Comparison of ENCODE assay signal across 9 mouse cellular contexts in genomic region chr16:91352749-91353148, GRCm38 (mm10). TPM values are rescaled to one million over a fixed set of nuclear protein-coding genes. Genes with fewer than 3 reads are reported as not detected.
DNase-seq lines count a peak whose midpoint lies in the region; ATAC-seq and TF ChIP-seq lines count a peak whose summit lies in the region.
"Had no signal": no experiment of that assay in that cellular context is flagged by ENCODE, and none has a peak within 500 bp of the region (broad histone marks: within the 10 kb centered on the region; RNA-seq: fewer than 3 reads in every experiment).

No protein-coding gene starts in this region.

- no peak for TF ChIP-seq EP300 in heart, postnatal 0 days (IDR thresholded peaks at IDR 0.05; ENCODE audit: low read depth)

- WGBS in heart, postnatal 0 days: 41% methylated on average over 7 of the region's 7 CpGs
- 49% methylated on average over 7 of the region's 7 CpGs for WGBS in spleen, adult 2 months

- no peaks in the 10 kb centered on the region for H3K36me3 ChIP-seq in heart, postnatal 0 days (replicated peaks; ENCODE audit: control insufficient read depth, insufficient read depth, low read length)
- H3K36me3 ChIP-seq in spleen, adult 2 months (ENCODE audit: control insufficient read depth, insufficient read depth, low read length): no peaks in the 10 kb centered on the region
- H3K36me3 ChIP-seq: midbrain, embryonic 12.5 days had no signal

- H3K4me3 ChIP-seq in heart, postnatal 0 days (ENCODE audit: low read depth, low read length): no peak overlapping the region
- H3K4me3 ChIP-seq in spleen, adult 2 months (ENCODE audit: extremely low read depth, insufficient read depth, insufficient read length): no peak overlapping the region
- no peak overlapping the region for H3K4me3 ChIP-seq in left cerebral cortex, adult 2 months
- H3K4me3 ChIP-seq: midbrain, embryonic 12.5 days had no signal

- H3K9ac ChIP-seq in heart, postnatal 0 days (replicated peaks; ENCODE audit: low read depth, low read length): no peak overlapping the region
- H3K9ac ChIP-seq: midbrain, embryonic 12.5 days had no signal

- no peaks in the 10 kb centered on the region for H3K9me3 ChIP-seq in heart, postnatal 0 days (replicated peaks; ENCODE audit: control insufficient read depth, low read length)
- H3K9me3 ChIP-seq: midbrain, embryonic 12.5 days had no signal

- intact Hi-C loops in left cerebral cortex, adult 2 months (cut with DNase I): loop anchor here (1.0 to 2.0 kb wide), 2 partner anchors 192 to 271 kb away; no protein-coding TSS in a partner anchor

- no peak overlapping the region for H3K4me2 ChIP-seq in heart, postnatal 0 days (ENCODE audit: low read depth, low read length)
- H3K4me2 ChIP-seq: midbrain, embryonic 12.5 days had no signal

- H3K27me3 ChIP-seq in heart, postnatal 0 days (ENCODE audit: control insufficient read depth, insufficient read depth, low read length): no peaks in the 10 kb centered on the region
- H3K27me3 ChIP-seq in spleen, adult 2 months (ENCODE audit: control insufficient read depth, insufficient read depth, low read length): no peaks in the 10 kb centered on the region

- peak; percentile 30; the same call in 1 of the 2 replicates for ATAC-seq in heart, postnatal 0 days (ENCODE audit: insufficient read depth, low read depth)
- ATAC-seq in erythroid progenitor cell, adult 5-6 weeks (replicated peaks; ENCODE audit: low FRiP score, poor library complexity, severe bottlenecking): peak; percentile 89

- no peaks in the 10 kb centered on the region for H3K4me1 ChIP-seq in heart, postnatal 0 days (ENCODE audit: control insufficient read depth, insufficient read depth)
- H3K4me1 ChIP-seq in spleen, adult 2 months (ENCODE audit: control insufficient read depth, insufficient read depth, insufficient read length): peaks cover 15% of the 10 kb centered on the region; the same call in 1 of the 2 replicates

- no peak for TF ChIP-seq POLR2A in spleen, adult 2 months (IDR thresholded peaks at IDR 0.05; ENCODE audit: low read depth, low read length)

- H3K27ac ChIP-seq in heart, postnatal 0 days (ENCODE audit: low read depth): no peak overlapping the region
- H3K27ac ChIP-seq in spleen, adult 2 months (ENCODE audit: insufficient read depth, low read length): peak overlapping the region; percentile 26; the same call in 1 of the 2 replicates
- no peak overlapping the region for H3K27ac ChIP-seq in left cerebral cortex, adult 2 months
- H3K27ac ChIP-seq: midbrain, embryonic 12.5 days had no signal

- no peak for TF ChIP-seq CTCF in heart, postnatal 0 days (IDR thresholded peaks at IDR 0.05; ENCODE audit: low read depth)
- no peak for TF ChIP-seq CTCF in spleen, adult 2 months (IDR thresholded peaks at IDR 0.05; ENCODE audit: extremely low read depth, insufficient read depth, insufficient read length, insufficient replicate concordance)
- TF ChIP-seq CTCF in left cerebral cortex, adult 2 months (IDR thresholded peaks at IDR 0.05): no peak

- DNase-seq in heart, postnatal 0 days (ENCODE audit: low spot score): no peak
- DNase-seq in heart, adult 8-10 months (ENCODE audit: low spot score): no peak
- peak; percentile 40 for DNase-seq in adipocyte (ENCODE audit: low spot score)
- DNase-seq in spleen, adult 2 months (ENCODE audit: low read depth in 1 of 2, low spot score in 2 of 2): no peak
- DNase-seq in left cerebral cortex, adult 2 months (ENCODE audit: extremely low spot score in 1 of 2, low spot score in 2 of 2): no peak
- no peak for DNase-seq in Muller cell, postnatal 12 days (ENCODE audit: inconsistent ontology term)

RNA-seq across cellular contexts. Expression of gene Ifnar2, which starts 19.8 kb away (rescaled TPM):
- 30.0 and 31.0 TPM in 2 replicates for total RNA-seq in heart, postnatal 0 days (2014; rRNA removed; ENCODE audit: low replicate concordance)
- polyA plus RNA-seq in heart, postnatal 0 days (2015; fragmentation: Nextera tagmentation; extraction: Ambion mirVana): 48.8 and 49.8 TPM in 2 replicates
- total RNA-seq in heart, adult 8-10 months (2022): 10 to 100 TPM; 27.6 to 35.3 (median 32.6) TPM
- 94.3 and 165 TPM in 2 replicates for total RNA-seq in erythroid progenitor cell, adult 5-6 weeks (2015; ENCODE audit: low replicate concordance)
- 71.6 and 141 TPM in 2 replicates for total RNA-seq in erythroid progenitor cell, adult 5-6 weeks (2017; ENCODE audit: low replicate concordance)
- polyA plus RNA-seq in spleen, adult 2 months (2012; rRNA removed): 59.6 and 73.8 TPM in 2 replicates
- 10 to 100 TPM; 20.2 to 20.3 TPM for total RNA-seq in left cerebral cortex, adult 2 months (2021)

RNA-seq across cellular contexts. Expression of gene Gm21970, which starts 38.8 kb away (rescaled TPM):
- 2.4 TPM in 1 of 2 replicates, not detected in the other for total RNA-seq in heart, postnatal 0 days (2014; rRNA removed; ENCODE audit: low replicate concordance)
- polyA plus RNA-seq in heart, postnatal 0 days (2015; fragmentation: Nextera tagmentation; extraction: Ambion mirVana): 0.27 TPM in 1 of 2 replicates, not detected in the other
- not detected for total RNA-seq in heart, adult 8-10 months (2022)
- 4.7 and 12.6 TPM in 2 replicates for total RNA-seq in erythroid progenitor cell, adult 5-6 weeks (2015; ENCODE audit: low replicate concordance)
- total RNA-seq in erythroid progenitor cell, adult 5-6 weeks (2017; ENCODE audit: low replicate concordance): not detected in 2 replicates
- not detected in 2 replicates for polyA plus RNA-seq in spleen, adult 2 months (2012; rRNA removed)
- not detected for total RNA-seq in left cerebral cortex, adult 2 months (2021)
- total RNA-seq: hematopoietic stem cell, adult 5-6 weeks had no signal
- polyA plus RNA-seq: midbrain, embryonic 12.5 days had no signal

RNA-seq across cellular contexts. Expression of gene Il10rb, which starts 53.2 kb away (rescaled TPM):
- total RNA-seq in heart, postnatal 0 days (2014; rRNA removed; ENCODE audit: low replicate concordance): 44.4 and 63.3 TPM in 2 replicates
- 89.0 and 99.4 TPM in 2 replicates for polyA plus RNA-seq in heart, postnatal 0 days (2015; fragmentation: Nextera tagmentation; extraction: Ambion mirVana)
- 100 to 1,000 TPM; 116 to 131 (median 129) TPM for total RNA-seq in heart, adult 8-10 months (2022)
- 21.8 and 37.8 TPM in 2 replicates for total RNA-seq in erythroid progenitor cell, adult 5-6 weeks (2015; ENCODE audit: low replicate concordance)
- total RNA-seq in erythroid progenitor cell, adult 5-6 weeks (2017; ENCODE audit: low replicate concordance): 20.5 and 33.1 TPM in 2 replicates
- 40.0 and 43.8 TPM in 2 replicates for polyA plus RNA-seq in spleen, adult 2 months (2012; rRNA removed)
- total RNA-seq in left cerebral cortex, adult 2 months (2021): 1 to 10 TPM; 8.5 to 9.1 TPM
